Mouse (Mus musculus) lung, postnatal 25 days (tissue): ENCODE measurements around the gene Vmn1r177.
"Not testable (repeated sequence)": the region's sequence is repeated elsewhere in the genome, so short reads cannot be mapped to it uniquely, and the experiment has no call there.

Source experiments
- DNase-seq: peaks from one replicate; pipeline ENCODE4 v3.0.0; 2022; ENCODE audit warnings: low spot score

The Vmn1r177 gene

GRCm38 (mm10) chr7:23866349-23866748, at the start of gene Vmn1r177:
TSS of gene Vmn1r177 (minus strand) at chr7:23866449.
- not testable (repeated sequence) for DNase-seq

- no peak for DNase-seq
These were observed 25.5 kb upstream of the Vmn1r177 start, which contains the start of gene Vmn1r178 for GRCm38 (mm10) chr7:23891709-23892108. TSS of gene Vmn1r178 (plus strand) at chr7:23892009.

- DNase-seq, result not testable (repeated sequence)
These were observed 10.7 kb upstream of the Vmn1r177 start for GRCm38 (mm10) chr7:23876918-23877317.

GRCm38 (mm10) chr7:23837272-23837671, 29.0 kb downstream of the Vmn1r177 start, which contains the start of gene Vmn1r176:
TSS of gene Vmn1r176 (minus strand) at chr7:23837372.
- DNase-seq, result not testable (repeated sequence)
